Mouse (Mus musculus): ENCODE data around the gene Dhx30. TPM values are rescaled to one million over a fixed set of nuclear protein-coding genes. Genes with fewer than 3 reads are reported as not detected.
A peak's percentile ranks its signal among the peaks of the same experiment; 100 is the strongest.
"Not testable (repeated sequence)": the region's sequence is repeated elsewhere in the genome, so short reads cannot be mapped to it uniquely, and the experiment has no call there.

The Dhx30 gene
- polyA plus RNA-seq, 1 experiment = 63.2 TPM

DNA sequence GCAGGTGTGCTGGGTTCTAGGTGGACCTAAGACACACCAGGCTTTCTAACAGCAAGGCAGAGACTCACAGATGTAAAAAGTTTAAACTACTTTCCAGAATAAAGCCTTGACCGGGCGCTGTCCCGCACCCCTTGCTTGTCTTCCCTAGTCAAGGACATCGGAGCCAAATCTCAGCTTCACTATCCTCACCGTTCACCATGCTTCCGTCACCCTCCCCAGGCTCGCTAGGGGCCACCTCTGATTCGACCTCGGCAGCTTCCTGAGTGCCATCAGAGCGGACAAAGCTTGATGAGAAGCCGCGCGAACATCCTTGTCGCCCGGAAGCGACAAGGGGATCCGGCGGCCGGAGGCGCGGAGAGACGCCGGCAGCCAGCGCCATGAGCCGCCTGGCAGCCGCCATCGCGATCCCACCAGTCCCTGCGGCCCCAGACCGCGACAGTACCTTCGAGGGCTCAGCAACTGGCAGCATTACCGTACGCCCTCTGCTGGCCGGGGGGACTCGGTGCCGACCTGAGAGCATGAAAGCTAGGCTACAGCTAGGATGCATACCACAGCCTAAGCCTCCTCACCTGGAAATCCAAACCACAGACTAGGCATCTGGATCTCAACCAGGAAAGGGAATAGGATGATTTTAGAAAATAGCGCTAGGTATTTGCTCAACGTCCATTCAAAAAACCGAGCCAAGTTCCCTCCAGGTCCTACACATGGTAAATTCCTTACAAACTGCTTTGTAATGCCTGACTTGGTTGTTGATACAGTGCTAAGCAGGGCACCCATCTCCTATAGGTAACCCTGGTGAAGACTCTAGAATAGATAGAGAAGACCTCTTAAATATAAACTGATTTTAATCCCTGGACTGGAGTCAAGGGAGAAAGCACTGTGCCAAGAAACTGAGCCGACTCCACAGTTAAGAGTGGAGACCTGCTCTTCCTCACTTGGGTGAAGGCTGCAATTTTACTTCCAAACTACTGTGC, 16.7 kb downstream of the Dhx30 start:
- no peak overlapping the region for H3K27ac ChIP-seq (ENCODE audit: insufficient read depth, low read length)
- TF ChIP-seq CTCF (IDR thresholded peaks at IDR 0.05; ENCODE audit: borderline replicate concordance, insufficient read depth, low read length) (peak; percentile 98), POLR2A (IDR thresholded peaks at IDR 0.05; ENCODE audit: low read depth, low read length) (peak; percentile 63)
- peak overlapping the region; percentile 97 for H3K4me3 ChIP-seq (ENCODE audit: insufficient read depth, low read length)
- H3K4me1 ChIP-seq (ENCODE audit: control insufficient read depth, insufficient read depth, low read length) = no peaks in the 10 kb centered on the region

DNA sequence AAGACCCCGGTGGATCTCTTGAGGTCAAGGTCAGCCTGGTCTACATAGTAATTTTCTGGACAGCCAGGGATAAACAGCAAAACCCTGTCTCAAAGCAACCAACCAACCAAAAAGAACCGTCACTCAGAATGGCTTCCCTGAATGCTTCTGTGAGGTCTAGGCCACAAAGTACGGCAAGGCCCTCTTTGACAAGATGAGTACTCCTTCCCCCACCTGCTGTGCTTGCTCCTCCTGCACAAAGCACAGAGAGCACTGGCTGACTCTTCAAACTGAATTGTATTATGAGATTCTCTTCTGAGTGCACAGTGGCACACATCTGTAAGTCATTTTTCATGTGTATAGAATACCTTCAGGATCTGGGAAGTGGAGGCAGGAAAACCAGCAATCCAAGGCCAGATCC, 19.8 kb downstream of the Dhx30 start:
- TF ChIP-seq CTCF (IDR thresholded peaks at IDR 0.05; ENCODE audit: borderline replicate concordance, insufficient read depth, low read length) (no peak), POLR2A (IDR thresholded peaks at IDR 0.05; ENCODE audit: low read depth, low read length) (no peak)
- no peaks in the 10 kb centered on the region for H3K4me1 ChIP-seq (ENCODE audit: control insufficient read depth, insufficient read depth, low read length)
- no peak overlapping the region for H3K27ac ChIP-seq (ENCODE audit: insufficient read depth, low read length)
- H3K4me3 ChIP-seq (ENCODE audit: insufficient read depth, low read length) = no peak overlapping the region

DNA sequence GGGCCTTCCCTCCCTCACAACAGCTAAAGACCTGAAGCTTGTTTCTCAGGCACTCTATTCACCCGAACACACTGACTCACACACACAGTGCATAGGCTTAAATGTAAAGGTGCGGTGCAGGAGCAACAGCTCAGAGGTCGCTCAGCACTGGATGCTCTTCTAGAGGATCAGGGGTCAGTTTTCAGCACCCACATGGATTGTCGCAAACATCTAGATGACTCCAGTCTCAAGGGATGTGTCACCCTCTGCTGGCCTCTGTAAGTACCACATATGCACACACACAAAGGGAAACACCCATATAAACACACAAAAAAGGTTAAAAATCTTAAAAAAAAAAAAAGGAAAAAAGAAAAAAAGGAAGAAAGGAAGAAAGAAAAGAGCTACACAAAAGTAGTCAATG, 22.9 kb downstream of the Dhx30 start:
- no peaks in the 10 kb centered on the region for H3K4me1 ChIP-seq (ENCODE audit: control insufficient read depth, insufficient read depth, low read length)
- no peak overlapping the region for H3K4me3 ChIP-seq (ENCODE audit: insufficient read depth, low read length)
- TF ChIP-seq POLR2A (IDR thresholded peaks at IDR 0.05; ENCODE audit: low read depth, low read length) = no peak
- no peak for TF ChIP-seq CTCF (IDR thresholded peaks at IDR 0.05; ENCODE audit: borderline replicate concordance, insufficient read depth, low read length)
- no peak overlapping the region for H3K27ac ChIP-seq (ENCODE audit: insufficient read depth, low read length)

DNA sequence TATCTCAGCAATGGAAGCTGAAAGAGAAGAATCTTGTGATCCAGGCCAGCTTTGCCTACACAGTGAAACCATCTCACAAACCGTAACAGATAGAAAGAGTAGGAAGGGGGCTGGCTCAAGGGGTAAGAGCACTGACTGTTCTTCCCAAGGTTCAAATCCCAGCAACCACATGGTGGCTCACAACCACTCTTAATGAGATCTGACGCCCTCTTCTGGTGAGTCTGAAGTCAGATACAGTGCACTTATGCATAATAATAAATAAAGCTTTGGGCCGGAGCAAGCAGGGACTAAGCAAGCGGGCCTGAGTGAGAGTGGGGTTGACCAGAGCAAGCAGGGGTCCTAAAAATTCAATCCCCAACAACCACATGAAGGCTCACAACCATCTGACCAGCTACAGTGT, 24.3 kb downstream of the Dhx30 start:
- TF ChIP-seq CTCF (IDR thresholded peaks at IDR 0.05; ENCODE audit: borderline replicate concordance, insufficient read depth, low read length) = no peak
- no peak for TF ChIP-seq POLR2A (IDR thresholded peaks at IDR 0.05; ENCODE audit: low read depth, low read length)
- Histone ChIP-seq H3K4me3 (ENCODE audit: insufficient read depth, low read length) (no peak overlapping the region), H3K4me1 (ENCODE audit: control insufficient read depth, insufficient read depth, low read length) (no peaks in the 10 kb centered on the region)

DNA sequence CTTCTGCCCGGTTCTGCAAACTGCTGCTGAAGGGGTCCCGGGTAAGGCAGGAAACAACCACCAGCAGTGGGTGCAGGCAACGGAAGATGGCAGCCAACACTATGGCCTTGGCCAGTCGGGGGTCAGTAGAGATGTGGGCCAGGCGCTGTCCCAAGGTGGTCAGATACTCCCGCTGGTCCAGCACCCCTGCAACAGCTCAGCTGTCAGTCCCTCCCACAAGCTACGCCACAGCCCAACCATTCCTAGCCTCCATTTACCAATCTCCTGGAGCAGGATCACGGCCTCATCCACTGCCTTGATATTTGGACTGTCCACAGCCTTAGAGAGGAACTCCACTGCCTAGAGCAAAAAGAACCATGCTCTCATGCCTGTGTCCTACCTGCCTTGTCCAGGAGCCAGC, 31.9 kb downstream of the Dhx30 start:
- TF ChIP-seq POLR2A (IDR thresholded peaks at IDR 0.05; ENCODE audit: low read depth, low read length) (no peak), CTCF (IDR thresholded peaks at IDR 0.05; ENCODE audit: borderline replicate concordance, insufficient read depth, low read length) (no peak)
- Histone ChIP-seq H3K4me3 (ENCODE audit: insufficient read depth, low read length) (no peak overlapping the region), H3K4me1 (ENCODE audit: control insufficient read depth, insufficient read depth, low read length) (peaks cover 8% of the 10 kb centered on the region; the same call in 1 of the 2 replicates), H3K27ac (ENCODE audit: insufficient read depth, low read length) (no peak overlapping the region)

More for the DNA sequence above, 24.3 kb downstream of the Dhx30 start:
- no peak overlapping the region for H3K27ac ChIP-seq (ENCODE audit: insufficient read depth, low read length)

DNA sequence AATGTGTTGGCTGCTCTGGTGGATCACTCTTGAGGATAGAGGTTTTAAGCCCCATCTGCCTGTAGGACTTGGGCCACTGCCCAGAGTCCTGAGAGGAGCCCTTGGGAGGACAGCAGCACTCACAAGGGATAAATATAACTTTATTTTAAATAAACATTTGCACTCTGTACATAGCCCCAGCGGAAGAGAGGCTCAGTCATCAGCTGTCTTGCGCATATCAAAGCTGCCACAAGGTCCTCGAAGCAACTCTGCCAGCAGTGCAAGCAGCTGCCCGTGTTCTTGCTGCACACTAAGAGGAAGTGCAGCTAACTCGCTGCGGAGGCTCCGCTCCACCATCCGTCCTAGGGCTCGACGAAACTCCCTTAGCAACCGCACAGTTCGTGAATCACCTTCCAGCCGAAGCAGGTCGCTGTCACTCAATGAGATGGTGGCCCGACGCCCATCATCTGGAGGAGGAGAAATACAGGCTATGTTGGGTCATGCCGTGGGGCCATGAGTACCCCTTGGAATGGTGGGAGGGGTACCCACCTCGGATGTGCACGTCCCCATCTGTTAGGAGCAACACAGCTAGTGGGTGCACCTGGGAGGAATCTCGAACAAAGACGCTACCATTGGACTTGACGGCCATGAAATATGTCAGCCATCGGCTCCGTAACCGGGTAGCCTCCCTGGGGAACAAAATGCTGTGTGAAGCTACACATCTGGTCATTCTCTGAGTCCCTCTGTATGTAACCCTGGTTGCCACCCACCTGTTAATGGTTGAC, 33.2 kb downstream of the Dhx30 start:
- Histone ChIP-seq H3K4me1 (ENCODE audit: control insufficient read depth, insufficient read depth, low read length) (peaks cover 8% of the 10 kb centered on the region), H3K27ac (ENCODE audit: insufficient read depth, low read length) (no peak overlapping the region), H3K4me3 (ENCODE audit: insufficient read depth, low read length) (no peak overlapping the region)
- TF ChIP-seq CTCF (IDR thresholded peaks at IDR 0.05; ENCODE audit: borderline replicate concordance, insufficient read depth, low read length) = no peak
- no peak for TF ChIP-seq POLR2A (IDR thresholded peaks at IDR 0.05; ENCODE audit: low read depth, low read length)

DNA sequence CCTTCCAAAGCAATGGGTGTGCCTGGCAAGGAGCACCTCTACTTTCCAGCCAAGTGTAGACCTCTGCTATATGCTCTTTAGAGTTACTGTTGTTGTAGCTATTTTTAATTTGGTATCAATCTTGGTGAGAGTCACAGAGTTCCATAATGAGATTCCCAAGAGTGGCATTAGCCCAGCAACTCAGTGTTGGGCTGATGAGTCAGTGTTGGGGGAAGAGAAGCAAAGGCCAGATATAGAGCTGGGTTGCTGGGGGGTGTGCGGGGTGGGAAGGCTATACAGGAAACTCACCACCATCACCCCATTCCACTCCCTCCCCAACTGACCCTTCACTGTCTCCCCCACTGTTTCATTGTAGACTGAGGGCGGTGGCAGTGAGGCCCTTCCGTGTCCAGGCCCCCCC, 36.6 kb downstream of the Dhx30 start:
- no peak for TF ChIP-seq POLR2A (IDR thresholded peaks at IDR 0.05; ENCODE audit: low read depth, low read length)
- no peak for TF ChIP-seq CTCF (IDR thresholded peaks at IDR 0.05; ENCODE audit: borderline replicate concordance, insufficient read depth, low read length)
- H3K4me1 ChIP-seq (ENCODE audit: control insufficient read depth, insufficient read depth, low read length) = peaks cover 8% of the 10 kb centered on the region

DNA sequence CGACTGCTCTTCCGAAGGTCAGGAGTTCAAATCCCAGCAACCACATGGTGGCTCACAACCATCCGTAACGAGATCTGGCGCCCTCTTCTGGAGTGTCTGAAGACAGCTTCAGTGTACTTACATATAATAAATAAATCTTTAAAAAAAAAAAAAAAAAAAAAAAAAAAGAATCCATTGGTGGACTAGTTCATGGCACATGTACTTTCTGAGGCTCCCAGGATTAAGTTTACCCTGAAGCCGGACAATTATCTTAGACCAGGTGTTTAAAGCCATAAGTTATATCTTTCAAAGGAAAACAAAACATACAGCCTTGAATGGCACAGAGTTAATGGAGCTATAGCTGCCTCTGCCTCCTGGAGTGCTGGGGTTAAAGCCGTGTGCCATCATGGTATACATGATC, 41.2 kb downstream of the Dhx30 start:
- H3K4me3 ChIP-seq (ENCODE audit: insufficient read depth, low read length); H3K27ac ChIP-seq (ENCODE audit: insufficient read depth, low read length); H3K4me1 ChIP-seq (ENCODE audit: control insufficient read depth, insufficient read depth, low read length): not testable (repeated sequence)

More for the DNA sequence above, 36.6 kb downstream of the Dhx30 start:
- H3K4me3 ChIP-seq (ENCODE audit: insufficient read depth, low read length) = no peak overlapping the region
- peak overlapping the region; percentile 75 for H3K27ac ChIP-seq (ENCODE audit: insufficient read depth, low read length)

DNA sequence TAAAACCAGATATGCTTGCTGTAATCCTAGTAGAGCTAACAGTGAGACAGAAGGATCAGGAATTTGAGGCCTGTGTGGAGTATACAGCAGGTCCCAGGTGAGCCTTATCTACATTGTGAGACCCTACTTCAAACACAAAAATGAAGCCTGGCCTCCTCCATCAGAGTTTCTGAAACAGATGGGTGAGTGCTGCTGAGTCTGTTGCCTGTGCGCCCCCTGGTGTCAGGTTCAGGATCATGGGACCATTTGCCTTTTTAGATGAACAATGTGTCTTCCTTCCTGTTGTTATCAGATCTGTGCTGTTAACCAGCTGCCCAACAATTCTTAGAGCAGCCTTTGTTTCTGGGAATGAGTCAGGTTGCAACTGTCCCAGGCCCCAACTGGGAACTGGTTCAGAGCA, 45.8 kb downstream of the Dhx30 start:
- Histone ChIP-seq H3K4me3 (ENCODE audit: insufficient read depth, low read length) (no peak overlapping the region), H3K27ac (ENCODE audit: insufficient read depth, low read length) (no peak overlapping the region), H3K4me1 (ENCODE audit: control insufficient read depth, insufficient read depth, low read length) (peaks cover 8% of the 10 kb centered on the region)
- TF ChIP-seq POLR2A (IDR thresholded peaks at IDR 0.05; ENCODE audit: low read depth, low read length) (no peak), CTCF (IDR thresholded peaks at IDR 0.05; ENCODE audit: borderline replicate concordance, insufficient read depth, low read length) (peak; percentile 78; the same call in 1 of the 2 replicates)

DNA sequence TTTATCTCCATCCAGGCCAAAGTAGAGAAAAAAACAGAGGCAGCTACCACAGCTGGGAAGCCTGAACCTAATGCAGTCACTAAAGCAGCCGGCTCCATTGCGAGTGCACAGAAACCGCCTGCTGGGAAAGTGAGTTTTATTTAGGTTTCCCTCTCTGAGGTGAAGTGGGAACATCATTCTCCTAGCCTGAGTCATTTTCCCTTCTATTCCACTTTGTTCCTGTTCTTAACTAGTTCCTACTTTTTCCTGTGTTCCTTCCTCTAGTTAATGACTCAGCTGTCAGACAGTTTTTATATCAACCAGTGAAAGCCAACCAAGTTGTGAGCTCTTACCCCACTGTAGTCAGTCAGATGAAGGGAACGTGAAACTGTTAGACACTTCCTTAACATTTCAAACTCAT, 46.6 kb downstream of the Dhx30 start:
- H3K27ac ChIP-seq (ENCODE audit: insufficient read depth, low read length) = peak overlapping the region; percentile 11; the same call in 1 of the 2 replicates
- no peak overlapping the region for H3K4me3 ChIP-seq (ENCODE audit: insufficient read depth, low read length)
- peaks cover 8% of the 10 kb centered on the region for H3K4me1 ChIP-seq (ENCODE audit: control insufficient read depth, insufficient read depth, low read length)
- TF ChIP-seq CTCF (IDR thresholded peaks at IDR 0.05; ENCODE audit: borderline replicate concordance, insufficient read depth, low read length) = no peak
- no peak for TF ChIP-seq POLR2A (IDR thresholded peaks at IDR 0.05; ENCODE audit: low read depth, low read length)
